In genomic region chrX:153233255-153233654, GRCm38 (mm10) we compare ENCODE assay signal across 10 mouse cellular contexts. TPM values are rescaled to one million over a fixed set of nuclear protein-coding genes. Genes with fewer than 3 reads are reported as not detected.
DNase-seq lines count a peak whose midpoint lies in the region; ATAC-seq and TF ChIP-seq lines count a peak whose summit lies in the region.
"Had no signal": no experiment of that assay in that cellular context is flagged by ENCODE, and none has a peak within 500 bp of the region (broad histone marks: within the 10 kb centered on the region; RNA-seq: fewer than 3 reads in every experiment).

No protein-coding gene starts in this region.

- no peaks in the 10 kb centered on the region for H3K36me3 ChIP-seq in forebrain, embryonic 13.5 days (ENCODE audit: poor library complexity, severe bottlenecking)
- no peaks in the 10 kb centered on the region for H3K36me3 ChIP-seq in forebrain, postnatal 0 days (ENCODE audit: insufficient read depth)
- no peaks in the 10 kb centered on the region for H3K36me3 ChIP-seq in limb, embryonic 11.5 days (ENCODE audit: control insufficient read depth, insufficient read depth, low read length)
- no peaks in the 10 kb centered on the region for H3K36me3 ChIP-seq in limb, embryonic 10.5 days
- no peaks in the 10 kb centered on the region for H3K36me3 ChIP-seq in embryonic facial prominence, embryonic 12.5 days
- H3K36me3 ChIP-seq in midbrain, embryonic 14.5 days (ENCODE audit: control insufficient read depth, insufficient read depth, low read length) = no peaks in the 10 kb centered on the region

- no peak for TF ChIP-seq CTCF in forebrain, postnatal 0 days (IDR thresholded peaks at IDR 0.05; ENCODE audit: low read depth)

- no peak for DNase-seq in forebrain, postnatal 0 days
- no peak for DNase-seq in limb, embryonic 11.5 days (ENCODE audit: low spot score)
- no peak for DNase-seq in limb, embryonic 10.5 days (ENCODE audit: low spot score)
- peak; percentile 42 for DNase-seq in midbrain, embryonic 14.5 days
- DNase-seq in left cerebral cortex, adult 11 months (ENCODE audit: low spot score) = no peak
- no peak for DNase-seq in adrenal gland, postnatal 14 days
- DNase-seq: gastrocnemius, postnatal 25 days; lung, adult 2 months had no signal

- H3K27ac ChIP-seq in forebrain, embryonic 13.5 days = no peak overlapping the region
- no peak overlapping the region for H3K27ac ChIP-seq in forebrain, postnatal 0 days (ENCODE audit: low read depth, low read length)
- no peak overlapping the region for H3K27ac ChIP-seq in limb, embryonic 11.5 days (replicated peaks; ENCODE audit: low read depth, low read length)
- H3K27ac ChIP-seq in limb, embryonic 10.5 days = no peak overlapping the region
- H3K27ac ChIP-seq in embryonic facial prominence, embryonic 12.5 days = no peak overlapping the region
- H3K27ac ChIP-seq in midbrain, embryonic 14.5 days (replicated peaks; ENCODE audit: low read depth, low read length) = no peak overlapping the region

- ATAC-seq in forebrain, embryonic 13.5 days = no peak
- ATAC-seq in forebrain, postnatal 0 days = no peak
- no peak for ATAC-seq in limb, embryonic 11.5 days (ENCODE audit: insufficient number of reproducible peaks, low FRiP score, low TSS enrichment, low read depth)
- no peak for ATAC-seq in embryonic facial prominence, embryonic 12.5 days (ENCODE audit: insufficient number of reproducible peaks, insufficient read depth, low FRiP score, low TSS enrichment)
- peak; percentile 50; the same call in 1 of the 2 replicates for ATAC-seq in midbrain, embryonic 14.5 days (ENCODE audit: low FRiP score, low TSS enrichment)

- H3K4me1 ChIP-seq in forebrain, embryonic 13.5 days = no peaks in the 10 kb centered on the region
- H3K4me1 ChIP-seq in forebrain, postnatal 0 days (ENCODE audit: insufficient read depth) = no peaks in the 10 kb centered on the region
- no peaks in the 10 kb centered on the region for H3K4me1 ChIP-seq in limb, embryonic 11.5 days (ENCODE audit: control insufficient read depth, insufficient read depth, low read length)
- 0 out of 2 replicates have a peak, but pooled peaks cover 4% of the 10 kb centered on the region for H3K4me1 ChIP-seq in limb, embryonic 10.5 days
- no peaks in the 10 kb centered on the region for H3K4me1 ChIP-seq in embryonic facial prominence, embryonic 12.5 days
- H3K4me1 ChIP-seq in midbrain, embryonic 14.5 days (ENCODE audit: control insufficient read depth, insufficient read depth, low read length) = no peaks in the 10 kb centered on the region

- H3K4me3 ChIP-seq in forebrain, embryonic 13.5 days = no peak overlapping the region
- H3K4me3 ChIP-seq in forebrain, postnatal 0 days (ENCODE audit: low read depth, low read length) = no peak overlapping the region
- no peak overlapping the region for H3K4me3 ChIP-seq in limb, embryonic 11.5 days (ENCODE audit: low read depth, low read length)
- no peak overlapping the region for H3K4me3 ChIP-seq in limb, embryonic 10.5 days
- no peak overlapping the region for H3K4me3 ChIP-seq in embryonic facial prominence, embryonic 12.5 days
- no peak overlapping the region for H3K4me3 ChIP-seq in midbrain, embryonic 14.5 days (replicated peaks; ENCODE audit: low read depth, low read length)

- WGBS in forebrain, embryonic 13.5 days = 20% methylated on average over 10 of the region's 10 CpGs
- WGBS in forebrain, postnatal 0 days = 30% methylated on average over 10 of the region's 10 CpGs
- 18% methylated on average over 10 of the region's 10 CpGs for WGBS in limb, embryonic 11.5 days
- WGBS in limb, embryonic 10.5 days = 15% methylated on average over 8 of the region's 10 CpGs
- 21% methylated on average over 10 of the region's 10 CpGs for WGBS in embryonic facial prominence, embryonic 12.5 days
- WGBS in midbrain, embryonic 14.5 days = 14% methylated on average over 10 of the region's 10 CpGs

- peak overlapping the region; percentile 22; the same call in 1 of the 2 replicates for H3K4me2 ChIP-seq in forebrain, embryonic 13.5 days
- H3K4me2 ChIP-seq in forebrain, postnatal 0 days (ENCODE audit: low read depth) = no peak overlapping the region
- peak overlapping the region; percentile 10; the same call in 1 of the 2 replicates for H3K4me2 ChIP-seq in limb, embryonic 11.5 days (ENCODE audit: low read depth, severe bottlenecking)
- H3K4me2 ChIP-seq in embryonic facial prominence, embryonic 12.5 days (replicated peaks) = peak overlapping the region; percentile 15; the same call in 1 of the 2 replicates
- H3K4me2 ChIP-seq in midbrain, embryonic 14.5 days (ENCODE audit: low read length) = peak overlapping the region; percentile 22; the same call in 1 of the 2 replicates

- H3K27me3 ChIP-seq in forebrain, embryonic 13.5 days = no peaks in the 10 kb centered on the region
- no peaks in the 10 kb centered on the region for H3K27me3 ChIP-seq in forebrain, postnatal 0 days (ENCODE audit: insufficient read depth, low read length)
- H3K27me3 ChIP-seq in limb, embryonic 11.5 days (ENCODE audit: control insufficient read depth, insufficient read depth, low read length) = 0 out of 2 replicates have a peak, but pooled peaks cover 3% of the 10 kb centered on the region
- peaks cover 77% of the 10 kb centered on the region for H3K27me3 ChIP-seq in limb, embryonic 10.5 days (ENCODE audit: low read depth, poor library complexity, severe bottlenecking)
- peaks cover 7% of the 10 kb centered on the region; the same call in 1 of the 2 replicates for H3K27me3 ChIP-seq in embryonic facial prominence, embryonic 12.5 days
- no peaks in the 10 kb centered on the region for H3K27me3 ChIP-seq in midbrain, embryonic 14.5 days (ENCODE audit: control insufficient read depth, insufficient read depth, low read length)

- H3K9ac ChIP-seq in forebrain, embryonic 13.5 days = no peak overlapping the region
- H3K9ac ChIP-seq in forebrain, postnatal 0 days = no peak overlapping the region
- no peak overlapping the region for H3K9ac ChIP-seq in limb, embryonic 11.5 days (ENCODE audit: low read length)
- no peak overlapping the region for H3K9ac ChIP-seq in embryonic facial prominence, embryonic 12.5 days
- H3K9ac ChIP-seq in midbrain, embryonic 14.5 days (replicated peaks; ENCODE audit: low read length) = no peak overlapping the region

- no peaks in the 10 kb centered on the region for H3K9me3 ChIP-seq in forebrain, embryonic 13.5 days (replicated peaks)
- H3K9me3 ChIP-seq in forebrain, postnatal 0 days (ENCODE audit: low read length) = no peaks in the 10 kb centered on the region
- no peaks in the 10 kb centered on the region for H3K9me3 ChIP-seq in limb, embryonic 11.5 days (ENCODE audit: control insufficient read depth, low read length)
- H3K9me3 ChIP-seq in limb, embryonic 10.5 days (replicated peaks) = no peaks in the 10 kb centered on the region
- no peaks in the 10 kb centered on the region for H3K9me3 ChIP-seq in embryonic facial prominence, embryonic 12.5 days
- no peaks in the 10 kb centered on the region for H3K9me3 ChIP-seq in midbrain, embryonic 14.5 days (ENCODE audit: control insufficient read depth, low read length)

RNA-seq across cellular contexts. Expression of gene Klf8, which starts 4.0 kb away (rescaled TPM):
- 3.4 and 3.6 TPM in 2 replicates for polyA plus RNA-seq in forebrain, embryonic 13.5 days (2015; fragmentation: Nextera tagmentation; extraction: Ambion mirVana)
- 20.2 and 24.3 TPM in 2 replicates for total RNA-seq in forebrain, postnatal 0 days (2014; rRNA removed)
- polyA plus RNA-seq in forebrain, postnatal 0 days (2015; fragmentation: Nextera tagmentation; extraction: Ambion mirVana) = 4.8 and 6.4 TPM in 2 replicates
- polyA plus RNA-seq in limb, embryonic 11.5 days (2014; fragmentation: Nextera tagmentation; extraction: Ambion mirVana) = 1.2 TPM in 2 replicates
- 0.59 and 0.90 TPM in 2 replicates for polyA plus RNA-seq in limb, embryonic 10.5 days (2016; fragmentation: Nextera tagmentation; extraction: Ambion mirVana)
- polyA plus RNA-seq in embryonic facial prominence, embryonic 12.5 days (2016; fragmentation: Nextera tagmentation; extraction: Ambion mirVana) = 2.4 and 3.1 TPM in 2 replicates
- 6.4 and 6.9 TPM in 2 replicates for polyA plus RNA-seq in midbrain, embryonic 14.5 days (2014; fragmentation: Nextera tagmentation; extraction: Ambion mirVana)
- total RNA-seq in adrenal gland, postnatal 14 days (2021) = 0.41 and 1.2 TPM in 2 replicates
